Mouse (Mus musculus) megakaryocyte progenitor cell, adult 5-6 weeks (primary cell): ENCODE data around the gene Gramd4. TPM values are rescaled to one million over a fixed set of nuclear protein-coding genes. Genes with fewer than 3 reads are reported as not detected.

ENCODE experiments used
- ATAC-seq: replicated peaks from 2 replicates; pipeline ENCODE4 v1.8.0; 2016; ENCODE audit warnings: mild to moderate bottlenecking, moderate TSS enrichment, inconsistent platforms; ENCODE audit not compliant: poor library complexity
- total RNA-seq, 2 experiments: library from RNA; stranded (forward) in 1 of 2; stranded (reverse) in 1 of 2; fragments of 157-497, 149-512 nt in 1 of 2; fragments of 200-1000 nt in 1 of 2; gene quantifications; 2 replicates each; pipeline versions ENCODE4 v1.2.3 to v1.2.4; 2015 to 2017

Gramd4 gene
- total RNA-seq, 2 experiments from 2014 or later: 7.4 to 19.7 TPM

GRCm38 (mm10) chr15:86110361-86111103 is 53.0 kb downstream of the Gramd4 start:
- no peak for ATAC-seq

- ATAC-seq: no peak
Measured at GRCm38 (mm10) chr15:86112707-86113341, 55.3 kb downstream of the Gramd4 start.

- peak; percentile 52 for ATAC-seq
Measured at GRCm38 (mm10) chr15:86113342-86113710, 55.8 kb downstream of the Gramd4 start.

GRCm38 (mm10) chr15:86116421-86116820 is 58.9 kb downstream of the Gramd4 start:
- ATAC-seq: no peak

- ATAC-seq: no peak
Measured at GRCm38 (mm10) chr15:86117115-86118100, 59.9 kb downstream of the Gramd4 start.

GRCm38 (mm10) chr15:86119186-86119585 is 61.7 kb downstream of the Gramd4 start:
- no peak for ATAC-seq

GRCm38 (mm10) chr15:86122261-86122949 is 64.9 kb downstream of the Gramd4 start:
- ATAC-seq: no peak

- ATAC-seq: peak; percentile 35
Measured at GRCm38 (mm10) chr15:86123409-86123808, 65.9 kb downstream of the Gramd4 start.

GRCm38 (mm10) chr15:86124359-86124758 is 66.9 kb downstream of the Gramd4 start:
- peak; percentile 88 for ATAC-seq

GRCm38 (mm10) chr15:86129036-86129435 is 71.5 kb downstream of the Gramd4 start:
- no peak for ATAC-seq

GRCm38 (mm10) chr15:86130657-86131056 is 73.2 kb downstream of the Gramd4 start:
- ATAC-seq: no peak

GRCm38 (mm10) chr15:86134941-86135783 is 77.7 kb downstream of the Gramd4 start:
- peak; percentile 86 for ATAC-seq

GRCm38 (mm10) chr15:86137638-86138037 is 80.1 kb downstream of the Gramd4 start:
- ATAC-seq: peak; percentile 40

GRCm38 (mm10) chr15:86140323-86140722 is 82.8 kb downstream of the Gramd4 start:
- peak; percentile 61 for ATAC-seq

- ATAC-seq: no peak
Measured at GRCm38 (mm10) chr15:86144577-86144976, 87.1 kb downstream of the Gramd4 start.

- no peak for ATAC-seq
Measured at GRCm38 (mm10) chr15:86145046-86145445, 87.6 kb downstream of the Gramd4 start.

GRCm38 (mm10) chr15:86146922-86147321 is 89.4 kb downstream of the Gramd4 start:
- ATAC-seq: no peak

GRCm38 (mm10) chr15:86150593-86150992 is 93.1 kb downstream of the Gramd4 start:
- ATAC-seq: no peak

GRCm38 (mm10) chr15:86153481-86153960 is 96.0 kb downstream of the Gramd4 start:
- no peak for ATAC-seq

- ATAC-seq: peak; percentile 70
Measured at GRCm38 (mm10) chr15:86156492-86156891, 99.0 kb downstream of the Gramd4 start.
